Mouse (Mus musculus): Measurements from ENCODE around the gene Slc35e3. TPM values are rescaled to one million over a fixed set of nuclear protein-coding genes. Genes with fewer than 3 reads are reported as not detected.
"Not testable (repeated sequence)": the region's sequence is repeated elsewhere in the genome, so short reads cannot be mapped to it uniquely, and the experiment has no call there.

Gene Slc35e3
- polyA plus RNA-seq, 1 experiment from 2014 or later: 34.1 TPM

DNA sequence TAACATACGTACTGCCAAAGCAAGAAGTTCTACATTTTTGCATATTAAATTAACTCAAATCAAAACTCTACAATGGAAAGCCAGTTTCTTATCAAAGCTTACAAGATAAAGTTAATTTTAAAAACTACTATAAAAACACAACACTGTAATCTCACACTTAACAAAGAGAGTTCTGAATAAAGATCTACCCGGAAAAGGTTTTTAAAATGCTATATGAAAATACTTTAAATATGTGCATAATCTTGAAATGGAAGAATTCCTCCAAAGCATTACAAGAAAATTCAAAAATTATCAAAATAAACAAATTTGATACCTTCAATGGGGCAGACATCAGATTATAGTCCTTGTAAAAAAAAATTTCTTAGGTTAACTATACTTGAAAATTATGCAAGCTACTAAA lies 37.8 kb downstream of the Slc35e3 start:
- Histone ChIP-seq H3K36me3 (replicated peaks) (peaks cover 44% of the 10 kb centered on the region), H3K4me3 (replicated peaks) (no peak overlapping the region), H3K9ac (no peak overlapping the region), H3K27ac (no peak overlapping the region), H3K27me3 (no peaks in the 10 kb centered on the region), H3K9me3 (no peaks in the 10 kb centered on the region), H3K4me2 (no peak overlapping the region), H3K4me1 (peaks cover 20% of the 10 kb centered on the region)
- WGBS: 96% methylated on average over 2 of the region's 2 CpGs
- ATAC-seq (ENCODE audit: low FRiP score): no peak

DNA sequence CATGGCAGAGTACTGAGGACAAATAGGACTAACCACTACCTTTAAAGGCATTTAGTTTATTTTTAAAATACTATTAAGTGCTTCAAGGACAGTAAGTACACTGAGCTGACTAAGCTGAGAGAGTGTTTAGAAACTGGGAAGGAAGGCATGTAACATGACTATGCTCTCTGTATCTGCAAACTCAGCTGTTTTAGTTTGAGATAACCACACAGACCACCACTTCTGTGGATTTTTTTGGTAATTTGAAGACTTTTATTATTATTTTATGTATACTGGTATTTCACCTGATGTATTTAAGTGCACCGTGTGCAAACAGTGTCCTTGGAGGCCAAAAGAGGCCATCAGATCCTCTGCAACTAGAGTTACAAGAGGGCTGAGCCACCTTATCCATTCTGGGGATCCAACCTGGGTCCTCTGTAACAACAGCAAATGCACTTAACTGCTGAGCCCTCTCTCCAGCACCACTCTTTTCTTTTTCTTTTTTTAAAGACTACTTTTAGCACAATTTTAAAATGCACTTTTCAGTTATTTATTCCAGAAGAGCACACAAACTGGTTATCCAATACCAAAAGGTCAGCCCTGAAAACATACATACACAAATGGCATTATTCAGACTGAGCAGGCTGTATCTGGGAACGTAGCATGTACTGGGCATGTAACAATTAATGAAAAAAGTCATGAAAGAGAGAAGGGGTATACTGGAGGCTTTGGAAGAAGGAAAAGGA lies 38.9 kb downstream of the Slc35e3 start:
- no peak overlapping the region for H3K4me3 ChIP-seq (replicated peaks)
- H3K9me3 ChIP-seq: no peaks in the 10 kb centered on the region
- peaks cover 20% of the 10 kb centered on the region for H3K4me1 ChIP-seq
- H3K27me3 ChIP-seq: no peaks in the 10 kb centered on the region
- peaks cover 53% of the 10 kb centered on the region for H3K36me3 ChIP-seq (replicated peaks)
- no peak overlapping the region for H3K27ac ChIP-seq
- no peak overlapping the region for H3K4me2 ChIP-seq
- ATAC-seq (ENCODE audit: low FRiP score): no peak
- WGBS: 96% methylated on average over 2 of the region's 2 CpGs
- no peak overlapping the region for H3K9ac ChIP-seq

DNA sequence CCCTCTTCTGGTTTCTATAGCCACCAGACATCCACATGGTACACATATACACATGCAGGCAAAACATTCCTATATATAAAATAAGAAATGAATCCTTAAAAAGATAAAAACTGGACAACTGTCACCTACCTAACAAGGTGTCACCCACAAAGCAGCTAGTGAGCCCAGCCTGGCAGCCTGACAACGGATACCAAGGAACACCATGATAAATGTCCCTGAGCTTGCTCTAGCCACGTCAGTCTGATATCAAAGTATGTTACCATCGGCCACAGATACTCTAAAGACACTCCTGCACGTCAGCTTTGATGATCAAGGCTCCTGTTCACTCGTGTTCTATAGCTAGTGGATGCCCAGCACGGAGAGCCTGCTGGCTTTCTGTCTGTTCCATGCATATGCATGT lies 39.7 kb downstream of the Slc35e3 start:
- Histone ChIP-seq H3K4me1 (peaks cover 18% of the 10 kb centered on the region), H3K36me3 (replicated peaks) (peaks cover 62% of the 10 kb centered on the region), H3K9me3 (no peaks in the 10 kb centered on the region), H3K9ac (no peak overlapping the region), H3K27me3 (no peaks in the 10 kb centered on the region), H3K27ac (no peak overlapping the region), H3K4me3 (replicated peaks) (no peak overlapping the region), H3K4me2 (no peak overlapping the region)
- WGBS: 94% methylated on average over 6 of the region's 6 CpGs
- no peak for ATAC-seq (ENCODE audit: low FRiP score)

GRCm38 (mm10) chr10:117705806-117706205 lies 40.4 kb downstream of the Slc35e3 start:
- Histone ChIP-seq H3K27ac (no peak overlapping the region), H3K4me1 (peaks cover 14% of the 10 kb centered on the region), H3K36me3 (replicated peaks) (peaks cover 66% of the 10 kb centered on the region), H3K9me3 (no peaks in the 10 kb centered on the region), H3K9ac (no peak overlapping the region), H3K27me3 (no peaks in the 10 kb centered on the region), H3K4me3 (replicated peaks) (no peak overlapping the region), H3K4me2 (no peak overlapping the region)
- no peak for ATAC-seq (ENCODE audit: low FRiP score)

DNA sequence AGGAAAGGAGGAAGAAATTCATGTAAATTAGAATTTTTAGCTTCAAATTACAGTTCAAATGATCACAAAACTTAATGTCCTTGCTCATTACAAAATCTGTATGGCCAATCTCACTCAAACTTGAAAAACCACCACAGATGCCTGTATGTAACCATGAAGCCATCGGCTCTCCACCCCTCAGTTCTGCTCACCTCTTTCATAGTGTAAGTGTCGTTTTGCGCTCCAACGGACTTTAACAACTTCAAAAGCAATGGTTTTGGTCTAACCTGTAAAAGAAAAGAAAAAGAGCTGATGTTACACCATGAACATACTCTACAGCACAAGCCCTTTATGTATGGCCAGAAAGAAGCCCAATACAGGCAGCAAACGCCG lies 41.2 kb downstream of the Slc35e3 start:
- H3K9me3 ChIP-seq: no peaks in the 10 kb centered on the region
- no peak overlapping the region for H3K9ac ChIP-seq
- H3K36me3 ChIP-seq (replicated peaks): peaks cover 75% of the 10 kb centered on the region
- no peaks in the 10 kb centered on the region for H3K27me3 ChIP-seq
- no peak overlapping the region for H3K4me2 ChIP-seq
- H3K27ac ChIP-seq: no peak overlapping the region
- no peak for ATAC-seq (ENCODE audit: low FRiP score)
- WGBS: 95% methylated on average over 6 of the region's 6 CpGs
- peaks cover 14% of the 10 kb centered on the region for H3K4me1 ChIP-seq
- no peak overlapping the region for H3K4me3 ChIP-seq (replicated peaks)

GRCm38 (mm10) chr10:117704314-117704963 lies 41.7 kb downstream of the Slc35e3 start:
- not testable (repeated sequence) for H3K9me3 ChIP-seq; H3K27me3 ChIP-seq; H3K27ac ChIP-seq; H3K4me2 ChIP-seq; ATAC-seq (ENCODE audit: low FRiP score); H3K9ac ChIP-seq; H3K4me3 ChIP-seq (replicated peaks)
- Histone ChIP-seq H3K4me1 (peaks cover 13% of the 10 kb centered on the region), H3K36me3 (replicated peaks) (peaks cover 80% of the 10 kb centered on the region)
- WGBS: 98% methylated on average over 6 of the region's 6 CpGs

DNA sequence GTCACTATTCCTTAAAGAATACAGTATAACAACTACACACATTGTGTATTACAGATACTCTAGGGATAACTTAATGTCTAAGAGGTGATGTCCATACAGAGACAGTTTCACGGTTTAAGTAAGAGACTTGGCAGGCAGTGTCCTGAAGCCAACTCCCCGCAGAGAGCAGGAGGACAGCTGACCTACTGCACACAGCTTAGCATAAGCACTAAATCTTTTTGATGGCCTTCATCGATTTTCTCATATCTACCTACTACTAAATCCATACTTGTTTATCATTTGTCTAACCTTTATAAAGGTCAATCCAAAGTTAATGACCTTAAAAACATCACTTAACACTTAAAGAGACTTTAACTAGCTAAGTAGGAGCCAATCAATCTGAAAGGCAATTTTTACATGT lies 42.7 kb downstream of the Slc35e3 start:
- Histone ChIP-seq H3K36me3 (replicated peaks) (peaks cover 85% of the 10 kb centered on the region), H3K27me3 (no peaks in the 10 kb centered on the region), H3K4me2 (no peak overlapping the region), H3K27ac (no peak overlapping the region), H3K4me3 (replicated peaks) (no peak overlapping the region), H3K9ac (no peak overlapping the region), H3K9me3 (no peaks in the 10 kb centered on the region), H3K4me1 (peaks cover 4% of the 10 kb centered on the region)
- no peak for ATAC-seq (ENCODE audit: low FRiP score)
- 97% methylated on average over 3 of the region's 3 CpGs for WGBS

- H3K36me3 ChIP-seq (replicated peaks): peaks cover 92% of the 10 kb centered on the region
- WGBS: 96% methylated on average over 6 of the region's 6 CpGs
Observed at GRCm38 (mm10) chr10:117702024-117702833, 43.9 kb downstream of the Slc35e3 start.

GRCm38 (mm10) chr10:117701034-117701829 lies 44.9 kb downstream of the Slc35e3 start:
- H3K9ac ChIP-seq: no peak overlapping the region
- 92% methylated on average over 6 of the region's 6 CpGs for WGBS
- no peak overlapping the region for H3K27ac ChIP-seq
- H3K4me1 ChIP-seq: no peaks in the 10 kb centered on the region
- no peak overlapping the region for H3K4me3 ChIP-seq (replicated peaks)
- peaks cover 92% of the 10 kb centered on the region for H3K36me3 ChIP-seq (replicated peaks)
- no peak for ATAC-seq (ENCODE audit: low FRiP score)
- no peaks in the 10 kb centered on the region for H3K27me3 ChIP-seq
- no peaks in the 10 kb centered on the region for H3K9me3 ChIP-seq
- H3K4me2 ChIP-seq: no peak overlapping the region

More at GRCm38 (mm10) chr10:117702024-117702833, 43.9 kb downstream of the Slc35e3 start:
- Histone ChIP-seq H3K4me2 (no peak overlapping the region), H3K4me1 (peaks cover 4% of the 10 kb centered on the region), H3K27me3 (no peaks in the 10 kb centered on the region), H3K4me3 (replicated peaks) (no peak overlapping the region), H3K9ac (no peak overlapping the region), H3K27ac (no peak overlapping the region), H3K9me3 (no peaks in the 10 kb centered on the region)
- ATAC-seq (ENCODE audit: low FRiP score): no peak

DNA sequence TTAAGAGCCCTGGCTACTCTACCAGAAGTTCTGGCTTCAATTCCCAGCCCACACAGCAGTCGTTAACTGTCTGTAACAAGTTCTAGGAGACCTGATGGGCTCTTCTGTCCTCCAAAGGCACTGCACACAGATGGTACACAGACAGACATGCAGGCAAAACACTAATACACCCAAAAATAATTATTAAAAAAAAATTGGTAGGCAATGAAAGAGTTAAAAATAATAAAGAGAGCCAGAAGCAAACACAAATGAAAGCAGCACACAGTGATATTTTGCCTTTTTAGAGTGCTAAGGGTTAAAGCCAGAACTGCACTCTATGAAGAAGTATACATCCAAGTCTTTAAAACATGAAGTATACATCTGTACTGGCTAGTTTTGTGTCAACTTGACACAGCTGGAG lies 45.7 kb downstream of the Slc35e3 start:
- no peaks in the 10 kb centered on the region for H3K4me1 ChIP-seq
- H3K27me3 ChIP-seq: no peaks in the 10 kb centered on the region
- WGBS: 100% methylated on average over 1 of the region's 1 CpGs
- ATAC-seq (ENCODE audit: low FRiP score): no peak
- no peak overlapping the region for H3K9ac ChIP-seq
- H3K27ac ChIP-seq: no peak overlapping the region
- H3K4me2 ChIP-seq: no peak overlapping the region
- no peak overlapping the region for H3K4me3 ChIP-seq (replicated peaks)
- H3K9me3 ChIP-seq: no peaks in the 10 kb centered on the region
- peaks cover 97% of the 10 kb centered on the region for H3K36me3 ChIP-seq (replicated peaks)

GRCm38 (mm10) chr10:117699914-117700313 lies 46.3 kb downstream of the Slc35e3 start:
- H3K4me1 ChIP-seq: no peaks in the 10 kb centered on the region
- H3K9ac ChIP-seq: no peak overlapping the region
- no peaks in the 10 kb centered on the region for H3K27me3 ChIP-seq
- no peak overlapping the region for H3K27ac ChIP-seq
- no peak overlapping the region for H3K4me2 ChIP-seq
- H3K9me3 ChIP-seq: no peaks in the 10 kb centered on the region
- H3K4me3 ChIP-seq (replicated peaks): no peak overlapping the region
- ATAC-seq (ENCODE audit: low FRiP score): no peak
- H3K36me3 ChIP-seq (replicated peaks): peaks cover 97% of the 10 kb centered on the region
- WGBS: 96% methylated on average over 4 of the region's 4 CpGs
